8 mouse cellular contexts compared by ENCODE assay signal in genomic region chr9:56928041-56928811, GRCm38 (mm10). TPM values are rescaled to one million over a fixed set of nuclear protein-coding genes. Genes with fewer than 3 reads are reported as not detected.
DNase-seq lines count a peak whose midpoint lies in the region; ATAC-seq and TF ChIP-seq lines count a peak whose summit lies in the region.

Gene Snx33, minus strand, starts transcription at chr9:56928371.

- peak; percentile 68 for ATAC-seq in heart, embryonic 11.5 days (replicated peaks; ENCODE audit: insufficient number of reproducible peaks, low FRiP score, low TSS enrichment)
- ATAC-seq in kidney, embryonic 16.5 days (ENCODE audit: low FRiP score, low TSS enrichment), result peak; percentile 88
- peak; percentile 57 for ATAC-seq in monocyte, adult 5-6 weeks (replicated peaks; ENCODE audit: insufficient number of reproducible peaks, low FRiP score, low TSS enrichment, poor library complexity, severe bottlenecking)

- H3K36me3 ChIP-seq in erythroblast, embryonic 14.5 days (ENCODE audit: control insufficient read depth), result no peaks in the 10 kb centered on the region
- peaks cover 4% of the 10 kb centered on the region; the same call in 1 of the 2 replicates for H3K36me3 ChIP-seq in heart, embryonic 11.5 days (ENCODE audit: control insufficient read depth, insufficient read depth, low read length)
- H3K36me3 ChIP-seq in kidney, embryonic 16.5 days (ENCODE audit: insufficient read depth, low read length), result no peaks in the 10 kb centered on the region
- H3K36me3 ChIP-seq in liver, adult 2 months (ENCODE audit: control insufficient read depth, insufficient read depth, low read length), result no peaks in the 10 kb centered on the region

- peak within 1 kb of the TSS; percentile 89 for H3K9ac ChIP-seq in heart, embryonic 11.5 days (ENCODE audit: low read depth, low read length)
- H3K9ac ChIP-seq in kidney, embryonic 16.5 days (replicated peaks; ENCODE audit: low read length), result peak within 1 kb of the TSS; percentile 76
- peak within 1 kb of the TSS; percentile 85 for H3K9ac ChIP-seq in liver, adult 2 months (ENCODE audit: low read depth, low read length)

- peaks cover 58% of the 10 kb centered on the region for H3K27me3 ChIP-seq in erythroblast, embryonic 14.5 days (ENCODE audit: control insufficient read depth)
- H3K27me3 ChIP-seq in heart, embryonic 11.5 days (ENCODE audit: control insufficient read depth, insufficient read depth, low read length), result no peaks in the 10 kb centered on the region
- no peaks in the 10 kb centered on the region for H3K27me3 ChIP-seq in kidney, embryonic 16.5 days (ENCODE audit: insufficient read depth, low read length)
- H3K27me3 ChIP-seq in liver, adult 2 months (ENCODE audit: control insufficient read depth, insufficient read depth, low read length), result no peaks in the 10 kb centered on the region

- WGBS in heart, embryonic 11.5 days (ENCODE audit: insufficient replicate concordance), result under 1% methylated on average over 50 of the region's 50 CpGs
- under 1% methylated on average over 50 of the region's 50 CpGs for WGBS in kidney, embryonic 16.5 days
- under 1% methylated on average over 50 of the region's 50 CpGs for WGBS in liver, adult 2 months

- H3K27ac ChIP-seq in heart, embryonic 11.5 days (ENCODE audit: low read depth, low read length), result peak within 1 kb of the TSS; percentile 96
- peak within 1 kb of the TSS; percentile 98 for H3K27ac ChIP-seq in kidney, embryonic 16.5 days (ENCODE audit: low read length)
- peak within 1 kb of the TSS; percentile 89 for H3K27ac ChIP-seq in liver, adult 2 months (replicated peaks; ENCODE audit: insufficient read depth, low read depth, low read length)

- H3K4me1 ChIP-seq in erythroblast, embryonic 14.5 days (ENCODE audit: control insufficient read depth), result peaks cover 15% of the 10 kb centered on the region
- peaks cover 37% of the 10 kb centered on the region for H3K4me1 ChIP-seq in heart, embryonic 11.5 days (ENCODE audit: control insufficient read depth, insufficient read depth, low read length)
- H3K4me1 ChIP-seq in kidney, embryonic 16.5 days (ENCODE audit: insufficient read depth, low read length), result peaks cover 44% of the 10 kb centered on the region
- peaks cover 35% of the 10 kb centered on the region for H3K4me1 ChIP-seq in liver, adult 2 months (ENCODE audit: control insufficient read depth, insufficient read depth, low read length)

- H3K4me2 ChIP-seq in heart, embryonic 11.5 days, result peak within 1 kb of the TSS; percentile 77
- peak within 1 kb of the TSS; percentile 90 for H3K4me2 ChIP-seq in kidney, embryonic 16.5 days (replicated peaks; ENCODE audit: low read depth, low read length)

- H3K9me3 ChIP-seq in erythroblast, embryonic 14.5 days (ENCODE audit: control insufficient read depth, low read length), result no peaks in the 10 kb centered on the region
- no peaks in the 10 kb centered on the region for H3K9me3 ChIP-seq in heart, embryonic 11.5 days (replicated peaks; ENCODE audit: control insufficient read depth, low read length)
- H3K9me3 ChIP-seq in kidney, embryonic 16.5 days (ENCODE audit: low read length), result no peaks in the 10 kb centered on the region

- H3K4me3 ChIP-seq in erythroblast, embryonic 14.5 days (replicated peaks), result peak within 1 kb of the TSS; percentile 66
- H3K4me3 ChIP-seq in heart, embryonic 11.5 days (ENCODE audit: low read depth, low read length), result peak within 1 kb of the TSS; percentile 67
- peak within 1 kb of the TSS; percentile 71 for H3K4me3 ChIP-seq in kidney, embryonic 16.5 days (ENCODE audit: low read length)
- H3K4me3 ChIP-seq in liver, adult 2 months (ENCODE audit: insufficient read depth, low read depth, low read length), result peak within 1 kb of the TSS; percentile 64

- peak; percentile 79 for TF ChIP-seq CTCF in liver, adult 2 months (IDR thresholded peaks at IDR 0.05; ENCODE audit: low read depth, low read length)

- TF ChIP-seq POLR2A in liver, adult 2 months (IDR thresholded peaks at IDR 0.05; ENCODE audit: extremely low read depth, insufficient read depth, low read length), result 0 out of 2 replicates have a peak, but pooled peaks have one; percentile 31

- DNase-seq in B cell, adult 2 months, result peak; percentile 79
- DNase-seq in brain, adult 2 months (ENCODE audit: low read depth, low spot score), result peak; percentile 93
- peak; percentile 87 for DNase-seq in liver, adult 2 months (ENCODE audit: extremely low read depth, low read depth, low spot score)
- DNase-seq in spleen, postnatal 36 days (ENCODE audit: low spot score in 2 of 2), result peak; percentile 73 to 75

- peaks cover 18% of the 10 kb centered on the region; the same call in 1 of the 2 replicates for H3K79me2 ChIP-seq in liver, adult 2 months (ENCODE audit: control insufficient read depth, insufficient read depth, low read length)

RNA-seq across cellular contexts. Expression of gene Snx33, which starts in this region (rescaled TPM):
- not detected in 2 replicates for polyA plus RNA-seq in erythroblast, embryonic 14.5 days (2012)
- 4.5 and 5.2 TPM in 2 replicates for polyA plus RNA-seq in heart, embryonic 11.5 days (2014; fragmentation: Nextera tagmentation; extraction: Ambion mirVana)
- polyA plus RNA-seq in kidney, embryonic 16.5 days (2015; fragmentation: Nextera tagmentation; extraction: Ambion mirVana), result 11.9 and 12.3 TPM in 2 replicates
- 7.6 and 8.8 TPM in 2 replicates for total RNA-seq in liver, adult 2 months (2014; rRNA removed)
- 8.9 and 10.5 TPM in 2 replicates for polyA plus RNA-seq in liver, adult 2 months (2012; rRNA removed)
- 7.1 to 16.9 TPM (median 7.1 TPM) in 3 replicates for total RNA-seq in monocyte, adult 5-6 weeks (2017)

Comparison
In these comparisons a context has a peak if more than half of its experiments do, and no peak if none do; other contexts are left out.
1. Peak in every context shown above with its lines: DNase-seq, ATAC-seq, H3K4me3 ChIP-seq and H3K27ac ChIP-seq.